Mouse (Mus musculus) c-Kit-negative CD71-positive TER-119-positive erythroid progenitor cells, embryonic 14.5 days (primary cell): Measurements from ENCODE around the gene Rps25.
"Not testable (repeated sequence)": the region's sequence is repeated elsewhere in the genome, so short reads cannot be mapped to it uniquely, and the experiment has no call there.

ENCODE experiments used
- DNase-seq: peaks from one replicate; pipeline ENCODE4 v3.0.0-alpha.2; 2013; ENCODE audit warnings: low read depth, low spot score

Gene Rps25

DNA sequence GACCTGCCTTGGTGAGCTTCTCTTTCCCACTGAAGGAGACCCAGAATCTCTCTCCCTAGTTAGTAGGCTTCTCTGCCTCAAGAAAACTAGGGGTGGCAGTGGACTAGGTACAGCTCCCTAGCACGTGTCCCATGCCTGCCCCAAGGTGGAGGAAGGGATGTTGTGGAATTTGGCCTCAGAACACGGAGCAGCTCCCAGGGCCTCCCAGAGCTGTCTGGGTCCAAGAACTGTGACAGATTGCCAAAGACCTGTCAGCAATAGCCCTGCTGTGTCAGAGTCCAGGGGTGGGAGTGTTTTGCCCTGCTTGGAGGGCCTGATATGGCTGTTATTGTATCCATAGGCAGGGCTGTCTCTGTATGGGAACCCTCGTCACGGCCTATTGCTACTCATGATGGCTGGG lies 5.9 kb upstream of the Rps25 start:
- DNase-seq, result no peak

DNA sequence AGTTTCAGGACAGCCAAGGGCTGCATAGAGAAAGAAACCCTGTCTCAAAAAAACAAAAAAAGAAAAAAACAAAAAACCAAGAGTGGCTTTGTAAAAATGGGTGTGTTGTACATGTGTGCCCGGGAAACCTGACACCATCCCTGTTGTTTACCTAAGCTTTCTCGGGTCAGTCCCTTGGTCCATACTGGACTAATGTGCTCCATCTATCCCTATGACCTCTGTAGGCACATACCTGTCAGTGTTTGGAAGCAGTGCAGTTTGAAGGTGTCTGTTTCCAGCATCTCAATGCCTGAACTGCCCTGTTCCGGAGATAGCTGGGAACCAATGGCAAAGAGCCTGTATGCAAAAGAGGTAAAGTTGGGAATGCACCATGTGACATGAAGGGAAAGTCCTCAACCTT lies 1.9 kb upstream of the Rps25 start:
- no peak for DNase-seq

DNA sequence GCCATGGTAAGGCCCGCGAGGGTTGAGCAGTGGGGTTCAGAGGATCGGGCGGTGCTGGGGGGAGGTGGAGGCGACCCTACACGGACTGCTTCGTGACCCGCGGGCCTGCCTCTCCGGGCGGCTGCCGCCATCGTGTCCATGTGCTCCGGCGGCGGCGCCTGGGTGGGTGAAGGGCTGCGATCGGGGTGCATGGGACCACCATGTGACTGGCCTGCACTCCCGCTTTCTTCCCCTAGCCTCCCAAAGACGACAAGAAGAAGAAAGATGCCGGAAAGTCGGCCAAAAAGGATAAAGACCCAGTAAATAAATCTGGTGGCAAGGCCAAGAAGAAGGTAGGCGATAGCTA lies 786 bp downstream of the Rps25 start:
- DNase-seq, result no peak

DNA sequence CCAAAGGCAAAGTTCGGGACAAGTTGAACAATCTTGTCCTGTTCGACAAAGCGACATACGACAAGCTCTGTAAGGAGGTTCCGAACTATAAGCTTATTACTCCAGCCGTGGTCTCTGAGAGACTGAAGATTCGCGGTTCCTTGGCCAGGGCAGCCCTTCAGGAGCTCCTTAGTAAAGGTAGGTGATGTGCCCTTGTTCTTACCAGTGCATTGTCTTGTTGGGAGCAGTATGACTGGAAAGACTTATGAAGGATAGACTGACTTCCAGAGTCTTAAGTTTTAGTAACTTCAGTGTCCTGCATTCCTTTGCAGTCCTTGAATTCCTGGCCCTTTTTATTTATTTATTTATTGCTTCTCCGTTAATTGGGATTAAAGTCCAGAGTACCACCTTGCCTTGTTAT lies 1.8 kb downstream of the Rps25 start:
- not testable (repeated sequence) for DNase-seq

DNA sequence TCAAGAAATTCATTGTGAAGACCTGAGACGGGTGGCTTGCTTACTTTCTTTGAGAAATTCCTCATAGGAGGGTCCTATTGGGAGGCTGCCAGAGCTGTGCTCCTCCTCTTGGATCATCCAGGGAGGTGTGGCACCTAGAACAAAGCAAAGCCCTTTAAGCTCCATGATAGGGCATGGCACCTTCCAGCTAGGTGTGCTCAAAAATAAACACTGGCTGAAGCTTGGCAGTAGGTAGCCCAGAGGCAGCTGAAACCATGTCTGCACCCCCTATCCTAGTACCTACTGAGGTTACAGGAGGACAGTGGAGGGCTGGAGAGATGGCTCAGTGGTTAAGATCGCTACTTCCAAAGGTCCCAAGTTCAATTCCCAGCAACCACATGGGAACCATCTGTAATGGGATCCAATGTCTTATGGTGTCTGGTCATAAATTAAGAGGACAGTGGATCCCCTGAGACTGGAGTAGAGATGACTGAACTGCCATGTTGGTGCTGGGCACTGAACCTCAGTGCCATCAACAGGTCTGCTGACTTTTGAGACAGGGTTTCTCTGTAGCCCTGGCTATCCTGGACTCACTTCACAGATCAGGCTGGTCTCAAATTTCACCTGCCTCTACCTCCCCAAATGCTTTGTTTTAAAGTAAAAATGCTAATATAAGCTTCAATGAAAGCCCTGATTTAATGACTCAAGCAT lies 3.9 kb downstream of the Rps25 start:
- no peak for DNase-seq

DNA sequence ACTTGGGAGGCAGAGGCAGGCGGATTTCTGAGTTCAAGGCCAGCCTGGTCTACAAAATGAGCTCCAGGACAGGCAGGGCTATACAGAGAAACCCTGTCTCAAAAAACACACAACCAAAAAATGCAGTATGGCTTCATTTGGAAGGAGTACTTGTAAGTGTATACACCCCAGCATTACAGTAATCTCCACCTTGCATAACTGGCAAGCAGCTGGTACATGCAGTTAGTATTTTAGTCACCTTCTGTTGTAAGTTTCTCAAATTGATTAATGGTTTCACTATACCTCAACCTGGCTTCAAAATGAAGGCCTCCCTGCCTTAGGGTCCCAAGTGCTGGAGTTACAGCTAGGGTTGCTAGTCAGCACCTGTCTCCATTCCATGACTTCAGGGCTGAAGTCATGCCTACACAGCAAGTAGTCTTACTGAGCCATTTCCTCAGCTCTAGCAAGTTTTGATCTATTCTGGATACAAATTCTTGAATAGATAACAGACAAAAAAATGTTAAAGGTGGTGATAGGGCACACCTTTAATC lies 4.7 kb downstream of the Rps25 start:
- no peak for DNase-seq

DNA sequence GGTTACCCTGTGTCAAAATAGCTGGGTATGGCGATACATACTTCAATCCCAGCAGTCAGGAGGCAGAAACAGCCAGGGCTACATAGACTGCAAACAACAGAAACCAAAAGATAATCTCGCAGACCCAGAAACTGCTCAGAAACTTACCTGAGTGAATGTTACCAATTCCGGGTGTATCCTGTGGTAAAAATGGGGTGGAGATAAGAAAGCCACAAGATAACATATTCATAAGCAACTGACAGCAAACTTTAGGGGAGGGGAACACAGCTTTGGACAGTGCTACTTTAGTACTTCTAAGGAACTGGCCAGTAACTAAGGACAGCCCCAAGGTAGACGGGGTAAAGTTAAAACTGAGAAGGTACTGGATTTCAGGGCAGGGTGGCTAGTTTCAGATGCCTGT lies 5.4 kb downstream of the Rps25 start:
- DNase-seq, result no peak

DNA sequence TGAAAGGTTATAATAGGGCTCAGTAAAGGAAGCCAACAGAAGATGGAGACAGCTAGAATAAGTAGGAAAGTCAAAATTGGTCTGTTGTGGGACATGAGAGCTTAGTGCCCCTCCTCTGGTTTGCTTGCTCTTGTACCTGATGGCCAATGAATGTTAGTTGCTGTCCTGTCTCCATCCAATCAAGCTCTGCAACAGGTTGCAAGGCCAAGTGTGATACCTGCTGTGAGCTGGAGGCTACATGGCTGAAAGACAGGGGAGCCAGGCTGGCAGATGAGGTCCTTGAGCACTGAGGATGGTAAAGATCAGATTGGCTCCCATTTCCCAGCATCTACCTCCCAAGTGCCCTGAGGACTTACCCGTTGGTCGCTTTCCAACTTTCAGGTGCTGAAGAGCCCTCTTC lies 5.8 kb downstream of the Rps25 start:
- DNase-seq, result no peak

DNA sequence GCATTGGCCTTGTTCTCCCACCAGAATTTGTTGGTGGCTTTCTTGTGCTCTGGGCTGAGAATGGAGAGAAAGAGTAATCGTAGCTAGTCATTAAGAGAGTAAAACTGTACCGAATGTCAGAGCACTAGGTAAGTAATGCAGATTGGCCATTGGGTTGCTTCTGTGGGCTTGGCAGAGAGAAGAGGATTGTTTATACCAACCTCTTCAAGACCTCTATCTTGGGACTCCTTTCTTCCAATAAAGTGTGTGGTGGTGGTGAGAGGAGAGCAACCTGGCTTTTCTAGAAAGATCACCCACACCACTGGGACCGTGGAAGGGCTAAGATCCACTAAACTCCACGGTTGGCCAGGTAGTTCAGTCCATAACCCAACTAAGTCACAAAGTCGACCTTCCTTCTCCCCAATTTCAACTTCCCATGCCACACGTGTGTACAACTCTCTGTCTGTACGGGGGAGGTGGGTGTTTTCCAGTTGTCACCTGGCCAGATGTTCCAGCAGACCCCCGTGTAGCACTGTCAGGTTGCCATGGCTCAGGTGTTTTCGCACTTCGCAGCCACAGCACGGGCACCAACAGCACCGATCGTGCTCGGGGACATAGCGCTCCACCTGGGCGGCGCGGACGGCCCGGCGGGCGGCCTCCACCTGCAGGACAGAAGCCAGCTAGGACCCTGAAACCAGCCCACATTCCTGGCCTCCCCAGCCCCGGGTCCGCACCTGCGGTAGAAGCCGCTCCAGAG lies 10.4 kb downstream of the Rps25 start:
- DNase-seq, result no peak

DNA sequence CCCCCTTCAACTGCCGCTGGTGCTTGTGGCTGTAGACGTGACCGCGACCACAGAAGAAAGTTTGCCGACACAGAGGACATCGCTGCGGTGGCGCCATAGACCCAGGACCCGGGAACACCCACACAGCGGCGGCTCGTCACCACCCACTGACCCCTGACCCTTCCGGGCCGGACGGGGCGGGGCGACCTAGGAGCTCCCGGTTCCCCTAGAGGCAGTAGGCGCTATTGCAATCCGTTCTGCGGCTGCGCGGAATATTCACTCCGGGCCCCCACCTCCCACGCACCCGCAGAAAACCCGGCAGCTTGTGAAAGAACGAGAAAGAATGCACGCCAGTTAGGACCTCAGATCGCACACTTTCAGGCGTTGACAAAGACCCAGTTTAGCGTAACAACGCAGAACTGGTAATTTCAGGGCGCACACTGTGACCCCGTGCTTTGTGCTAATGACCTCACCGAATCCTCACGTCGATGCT lies 11.0 kb downstream of the Rps25 start:
- peak; percentile 86 for DNase-seq

DNA sequence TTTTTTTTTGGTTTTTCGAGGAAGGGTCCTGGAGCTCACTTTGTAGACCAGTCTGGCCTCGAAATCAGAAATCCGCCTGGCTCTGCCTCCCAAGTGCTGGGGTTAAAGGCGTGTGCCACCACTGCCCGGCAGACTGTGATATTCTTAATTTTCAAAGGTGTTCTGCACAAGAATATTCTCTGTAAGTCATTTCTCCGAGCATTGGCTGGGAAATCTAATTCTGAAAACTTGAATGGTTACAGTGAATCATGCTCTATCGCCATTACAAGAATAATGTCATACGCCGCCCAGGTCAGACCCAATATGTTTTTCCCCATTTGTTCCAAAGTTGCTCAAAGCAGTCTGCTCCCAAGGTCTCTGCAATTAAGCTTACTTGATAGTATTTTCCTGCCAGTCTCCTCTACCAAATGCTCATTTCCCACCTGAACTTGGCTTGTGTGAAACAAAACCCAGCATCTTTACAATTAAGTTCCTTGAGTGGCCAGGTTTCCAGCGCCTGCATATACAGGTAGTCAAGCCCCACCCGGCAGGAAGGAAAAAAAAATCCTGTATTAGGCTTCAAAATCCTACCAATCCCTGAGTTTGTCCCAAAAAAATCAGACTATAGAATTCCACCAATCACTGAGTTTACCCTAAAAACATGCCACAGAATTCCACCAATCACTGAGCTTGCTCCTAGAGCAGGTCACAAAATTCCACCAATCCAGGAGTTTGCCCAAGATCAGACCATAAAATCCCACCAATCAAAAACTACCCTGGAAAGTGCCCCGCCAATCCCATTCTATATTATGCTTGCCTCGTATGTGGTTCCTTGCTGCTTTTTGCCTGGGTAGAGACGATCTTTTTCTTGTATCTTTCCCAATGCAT lies 11.8 kb downstream of the Rps25 start, which contains the start of gene Ccdc84:
Gene Ccdc84, minus strand, starts transcription at position 51 of the 867 bp plus-strand sequence.
- no peak for DNase-seq

DNA sequence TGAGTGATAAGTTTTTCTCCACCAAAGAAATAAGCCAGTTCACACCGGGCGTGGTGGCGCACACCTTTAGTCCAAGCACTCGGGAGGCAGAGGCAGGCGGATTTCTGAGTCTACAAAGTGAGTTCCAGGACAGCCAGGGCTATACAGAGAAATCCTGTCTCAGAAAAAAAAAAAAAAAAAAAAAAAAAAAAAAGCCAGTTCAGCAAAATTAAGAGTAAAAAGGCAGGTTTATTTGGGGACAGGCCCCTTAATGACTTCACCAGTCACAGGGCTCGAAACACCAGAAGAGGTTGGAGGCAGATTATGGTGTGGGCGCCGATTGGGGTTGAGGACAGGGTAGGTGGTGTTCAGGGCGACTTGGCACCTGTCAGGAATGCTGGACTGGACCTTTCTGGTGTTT lies 12.8 kb downstream of the Rps25 start:
- not testable (repeated sequence) for DNase-seq

DNA sequence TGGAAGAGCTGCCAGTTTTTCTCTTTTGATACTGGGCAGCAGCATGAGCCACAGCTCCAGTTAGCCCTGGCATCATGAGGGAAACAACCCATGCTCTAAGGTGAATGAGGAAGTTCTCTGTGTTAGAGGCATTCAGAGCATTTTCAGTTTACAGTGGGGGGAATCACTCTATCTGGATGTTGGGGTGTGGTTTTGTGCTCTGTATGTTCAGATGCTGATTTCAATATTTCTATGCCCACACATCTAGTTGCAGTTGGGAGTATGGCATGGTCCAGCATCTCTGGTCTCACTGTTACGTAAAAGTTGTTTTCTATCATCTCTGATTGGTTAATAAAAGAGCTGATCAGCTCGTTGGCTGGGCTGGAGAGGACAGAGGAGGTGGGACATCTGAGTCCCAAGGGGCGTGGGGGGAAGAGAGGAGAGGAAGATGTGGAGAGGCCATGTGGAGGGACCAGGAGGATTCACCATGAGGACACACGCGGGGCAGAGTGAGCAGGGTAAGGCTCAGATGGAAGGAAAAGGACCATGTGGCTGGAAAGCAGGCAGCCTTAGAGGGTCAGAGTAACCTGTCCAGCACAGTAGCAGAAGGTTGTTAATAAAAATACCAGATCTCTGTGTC lies 13.4 kb downstream of the Rps25 start:
- no peak for DNase-seq

DNA sequence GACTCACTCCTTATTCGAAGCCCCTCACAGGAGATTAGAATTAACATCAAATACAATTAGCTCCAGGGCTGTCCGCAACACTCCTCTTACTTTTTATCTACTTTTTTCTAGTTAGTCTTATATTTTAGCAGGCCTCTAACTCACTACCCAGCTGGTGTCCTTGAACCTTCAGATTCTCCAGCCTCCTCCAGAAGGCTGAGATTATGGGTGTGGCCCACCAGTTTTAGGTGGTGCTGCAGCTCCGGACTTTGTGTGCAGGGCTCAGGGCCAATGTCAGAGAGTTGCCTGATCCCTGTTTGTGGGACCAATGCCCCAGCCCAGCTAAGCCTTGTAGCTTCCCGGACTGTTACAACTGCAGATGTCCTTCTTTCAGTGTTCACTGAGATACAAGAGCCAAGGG lies 16.6 kb downstream of the Rps25 start:
- DNase-seq, result no peak

DNA sequence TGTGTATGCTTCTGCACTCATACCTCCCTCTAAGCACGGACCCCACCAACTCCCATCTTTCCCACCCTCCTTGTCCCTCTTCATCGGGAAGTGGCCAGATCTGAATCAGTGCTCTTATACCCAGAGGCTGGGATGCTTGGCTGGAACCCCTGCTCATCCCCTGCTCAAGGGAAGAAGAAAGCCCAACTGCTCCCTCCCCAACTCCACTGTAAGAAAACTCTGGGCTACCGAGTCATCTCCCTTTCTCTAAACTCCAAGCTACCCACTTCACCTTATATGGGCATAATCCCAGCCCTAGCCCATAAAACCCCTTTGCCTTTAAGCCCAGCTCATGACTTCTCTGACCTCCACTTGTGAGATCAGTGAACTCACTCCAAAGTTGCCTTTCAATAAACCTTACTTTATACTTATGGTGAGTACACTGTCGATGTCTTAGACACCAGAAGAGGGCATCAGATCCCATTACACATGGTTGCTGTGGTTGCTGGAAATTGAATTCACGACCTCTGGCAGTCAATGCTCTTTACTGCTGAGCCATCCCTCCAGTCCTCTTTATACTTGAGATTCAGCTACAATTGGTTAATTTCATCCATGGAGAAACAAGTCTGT lies 25.7 kb downstream of the Rps25 start:
- DNase-seq, result no peak

DNA sequence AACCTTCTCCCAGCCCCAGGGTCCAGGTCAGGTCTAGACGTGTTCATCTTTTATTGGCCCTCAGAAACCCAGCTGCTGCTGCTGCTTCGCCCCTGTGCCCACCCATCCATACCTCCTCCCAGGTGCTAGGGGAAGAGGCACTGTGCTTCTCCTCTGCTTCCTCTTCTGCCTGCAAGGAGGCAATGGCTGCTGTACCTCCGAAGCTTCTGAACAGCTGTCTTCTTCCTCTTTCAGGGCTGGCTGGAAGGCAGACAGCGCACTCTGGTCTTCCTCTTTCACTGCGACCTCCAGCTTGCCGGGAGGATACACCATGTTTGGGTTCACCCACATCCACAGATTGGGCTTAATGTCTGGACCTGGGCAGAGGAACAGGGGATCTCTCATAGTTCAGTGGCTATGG lies 28.8 kb downstream of the Rps25 start:
- DNase-seq, result no peak

DNA sequence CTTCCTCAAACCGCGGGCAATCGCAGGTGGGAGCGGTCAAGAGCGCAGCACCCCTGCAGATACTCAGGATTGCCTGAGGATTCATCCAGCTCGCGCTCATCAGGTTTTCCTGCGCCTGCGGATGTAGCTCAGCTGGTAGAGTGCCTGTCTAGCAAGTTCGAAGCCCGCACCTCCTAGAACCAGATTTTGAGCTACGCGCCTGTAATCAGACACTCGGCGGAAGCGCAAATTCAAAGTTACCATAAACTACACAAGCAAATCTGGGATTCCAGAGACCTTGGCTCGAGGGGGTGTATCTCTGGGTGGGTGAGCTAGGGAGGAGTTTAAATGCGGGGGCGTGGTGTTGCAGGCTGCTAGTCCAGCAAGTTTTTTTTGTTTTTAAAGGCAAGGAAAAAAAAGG lies 34.0 kb downstream of the Rps25 start, which contains the start of gene Foxr1:
Gene Foxr1, minus strand, starts transcription at position 176 of the 400 bp plus-strand sequence.
- DNase-seq, result no peak

DNA sequence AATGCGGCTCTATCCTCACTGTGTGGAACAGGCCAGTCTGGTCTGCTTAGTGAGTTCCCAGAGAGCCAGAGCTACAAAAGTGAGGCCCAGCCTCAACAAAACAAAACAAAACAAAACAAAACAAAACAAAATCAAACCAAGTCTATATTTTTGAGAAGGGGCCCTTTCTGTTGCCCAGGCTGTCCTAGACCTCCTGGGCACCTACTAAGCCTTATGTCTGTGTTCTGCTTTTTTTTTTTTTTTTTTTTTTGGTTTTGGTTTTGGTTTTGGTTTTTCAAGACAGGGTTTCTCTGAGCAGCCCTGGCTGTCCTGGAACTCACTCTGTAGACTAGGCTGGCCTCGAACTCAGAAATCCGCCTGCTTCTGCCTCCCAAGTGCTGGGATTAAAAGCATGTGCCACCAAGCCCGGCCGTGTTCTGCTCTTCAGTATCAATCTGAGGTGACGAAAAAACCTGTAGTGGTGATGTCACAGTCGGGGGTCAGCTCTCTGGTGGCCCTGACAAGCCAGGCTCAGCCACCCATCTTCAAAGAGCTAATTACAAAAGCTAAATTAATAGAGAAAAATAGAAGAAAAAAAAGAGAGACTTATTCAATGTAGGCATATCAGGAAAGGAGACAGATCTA lies 37.6 kb downstream of the Rps25 start:
- DNase-seq, result not testable (repeated sequence)

DNA sequence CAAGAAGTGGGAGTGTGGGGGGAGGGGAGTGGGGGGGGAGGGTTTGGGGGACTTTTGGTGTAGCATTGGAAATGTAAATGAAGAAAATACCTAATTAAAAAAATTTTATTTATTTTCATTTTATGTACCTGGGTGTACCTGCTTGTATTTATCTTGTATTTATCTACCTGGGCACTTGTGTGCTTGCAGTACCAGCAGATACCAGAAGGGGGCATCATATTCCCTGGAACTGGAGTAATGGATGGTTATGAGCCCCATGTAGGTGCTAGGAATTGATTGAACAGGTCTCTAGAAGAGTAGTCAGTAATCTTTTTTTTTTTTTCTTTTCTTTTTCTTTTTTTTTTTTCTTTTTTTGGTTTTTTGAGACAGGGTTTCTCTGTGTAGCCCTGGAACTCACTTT lies 43.4 kb downstream of the Rps25 start:
- peak; percentile 46 for DNase-seq

DNA sequence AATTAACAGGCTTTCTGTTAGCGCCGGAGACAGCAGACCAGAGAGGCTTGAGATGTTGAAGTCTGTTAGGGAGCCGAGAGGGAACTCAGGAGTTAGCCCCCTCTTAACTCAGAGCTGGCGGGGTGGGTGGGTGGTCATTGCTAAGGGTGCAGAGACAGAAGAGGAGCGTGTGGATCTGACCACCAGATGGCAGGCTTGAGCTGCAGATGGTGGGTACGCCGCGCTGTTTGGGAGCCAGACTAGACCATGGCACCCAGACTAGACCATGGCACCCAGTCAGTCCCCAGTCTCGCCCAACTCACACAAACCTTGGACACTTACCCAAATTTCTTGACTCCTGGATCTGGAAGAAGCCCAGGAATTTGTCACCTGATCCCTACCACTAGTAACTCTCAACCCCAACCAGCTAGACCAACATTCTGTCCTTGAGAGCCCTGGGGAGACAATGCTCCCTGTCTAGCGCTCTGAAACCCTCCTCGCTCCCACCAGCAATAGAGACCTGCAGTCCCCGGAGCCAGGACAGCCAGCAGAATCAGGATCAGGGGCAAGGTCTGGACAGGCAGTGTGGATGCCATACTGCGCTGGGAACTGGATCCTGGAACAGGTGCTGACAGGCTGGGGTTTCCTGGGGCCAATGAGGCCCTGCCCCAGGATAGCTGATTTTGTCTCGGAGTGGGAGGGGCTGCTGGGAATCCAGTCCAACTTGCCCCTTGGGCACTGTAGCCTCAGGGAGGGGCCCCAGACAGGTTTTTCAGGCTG lies 47.4 kb downstream of the Rps25 start:
- DNase-seq, result peak; percentile 20
